Mouse (Mus musculus) cerebellum, adult 2 months (tissue): ENCODE data around the gene Gm28042. TPM values are rescaled to one million over a fixed set of nuclear protein-coding genes. Genes with fewer than 3 reads are reported as not detected.

Experiments used
- DNase-seq, 2 experiments: peaks; one replicate each; pipeline ENCODE4 v3.0.0; 2021
- H3K27ac ChIP-seq: fragments of 200-500 bp; 2 replicates; pipeline ENCODE4 v1.5.1; 2012; ENCODE audit warnings: low read length, control low read depth, inconsistent platforms; ENCODE audit not compliant: insufficient read depth
- H3K27me3 ChIP-seq: fragments of 200-500 bp; 2 replicates; pipeline ENCODE4 v1.6.1; 2012; ENCODE audit warnings: inconsistent platforms, mild to moderate bottlenecking, low read length, moderate library complexity; ENCODE audit not compliant: control insufficient read depth, insufficient read depth
- H3K4me1 ChIP-seq: fragments of 200-500 bp; 2 replicates; pipeline ENCODE4 v1.6.1; 2011; ENCODE audit warnings: low read length; ENCODE audit not compliant: control insufficient read depth, insufficient read depth
- H3K4me3 ChIP-seq: fragments of 200-500 bp; replicated peaks from 2 replicates; pipeline ENCODE3; 2011; ENCODE audit warnings: mild to moderate bottlenecking, low read depth, low read length, control low read depth; ENCODE audit not compliant: insufficient read depth
- CTCF ChIP-seq: fragments of 200-500 bp; IDR thresholded peaks from 2 replicates; pipeline ENCODE4 v1.5.1; 2011; ENCODE audit warnings: low read depth, mild to moderate bottlenecking, control low read depth, low read length, moderate library complexity, borderline replicate concordance; ENCODE audit not compliant: insufficient read depth
- POLR2A ChIP-seq: fragments of 200-500 bp; IDR thresholded peaks from 2 replicates; pipeline ENCODE4 v1.6.1; 2011; ENCODE audit warnings: low read length, control low read depth, borderline replicate concordance; ENCODE audit not compliant: insufficient read depth
- WGBS: fragments of 180-500 bp; shearing (Covaris S2); methylation state at CpG from one replicate; pipeline ENCODE4 v1.1.7; 2018; 5-methylcytosine and 5-hydroxymethylcytosine counted together
- polyA plus RNA-seq: library from polyadenylated mRNA; depleted of rRNA; stranded (reverse); fragments of >200 nt; gene quantifications from 2 replicates; pipeline ENCODE4 v1.2.3, GENCODE M21; 2012

Gene Gm28042
- polyA plus RNA-seq, 1 experiment, result 9.0 TPM

DNA sequence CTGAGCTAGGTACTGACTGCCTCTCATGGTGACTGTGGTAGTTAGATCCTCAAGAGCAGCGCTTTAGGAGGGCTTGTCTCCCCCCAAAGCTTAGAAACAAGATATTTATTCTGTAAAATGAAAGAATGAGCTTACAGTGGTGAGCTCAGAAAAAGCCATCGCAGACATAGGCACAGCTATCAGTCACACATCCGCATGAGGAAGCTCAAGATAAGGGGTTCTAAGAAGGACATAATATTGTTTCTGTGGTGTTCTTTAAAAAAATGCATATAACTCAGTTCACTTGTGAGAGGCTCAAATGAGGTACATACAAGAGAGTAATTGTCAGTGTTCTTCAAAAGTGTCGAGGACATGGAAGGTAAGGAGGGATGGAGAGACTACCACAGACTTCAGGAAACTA is 11.4 kb upstream of the Gm28042 start:
- DNase-seq, result no peak
- 95% methylated on average over 4 of the region's 4 CpGs for WGBS
- TF ChIP-seq CTCF (no peak), POLR2A (no peak)
- no peaks in the 10 kb centered on the region for H3K27me3 ChIP-seq
- H3K27ac ChIP-seq, result no peak overlapping the region
- peaks cover 11% of the 10 kb centered on the region for H3K4me1 ChIP-seq
- H3K4me3 ChIP-seq, result no peak overlapping the region

DNA sequence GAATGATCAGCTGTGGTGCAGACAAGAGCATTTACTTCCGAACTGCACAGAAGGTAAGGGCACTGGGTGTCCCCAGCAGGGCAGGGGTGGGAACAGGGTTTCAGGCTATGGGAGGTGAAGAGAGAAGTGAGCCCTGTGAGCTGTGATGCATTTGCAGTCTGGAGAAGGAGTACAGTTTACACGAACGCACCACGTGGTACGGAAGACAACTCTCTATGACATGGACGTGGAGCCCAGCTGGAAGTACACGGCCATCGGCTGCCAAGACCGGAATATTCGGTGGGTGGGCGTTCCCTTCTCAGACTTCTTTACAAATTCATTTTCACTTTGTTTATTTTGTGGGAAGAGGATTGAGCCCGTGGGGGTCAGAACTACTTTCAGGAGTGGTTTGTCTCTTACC is 9.7 kb upstream of the Gm28042 start:
- Histone ChIP-seq H3K4me3 (no peak overlapping the region), H3K4me1 (peaks cover 5% of the 10 kb centered on the region; the same call in 1 of the 2 replicates), H3K27ac (no peak overlapping the region), H3K27me3 (no peaks in the 10 kb centered on the region)
- 80% methylated on average over 12 of the region's 12 CpGs for WGBS
- TF ChIP-seq CTCF (no peak), POLR2A (no peak)
- no peak for DNase-seq

DNA sequence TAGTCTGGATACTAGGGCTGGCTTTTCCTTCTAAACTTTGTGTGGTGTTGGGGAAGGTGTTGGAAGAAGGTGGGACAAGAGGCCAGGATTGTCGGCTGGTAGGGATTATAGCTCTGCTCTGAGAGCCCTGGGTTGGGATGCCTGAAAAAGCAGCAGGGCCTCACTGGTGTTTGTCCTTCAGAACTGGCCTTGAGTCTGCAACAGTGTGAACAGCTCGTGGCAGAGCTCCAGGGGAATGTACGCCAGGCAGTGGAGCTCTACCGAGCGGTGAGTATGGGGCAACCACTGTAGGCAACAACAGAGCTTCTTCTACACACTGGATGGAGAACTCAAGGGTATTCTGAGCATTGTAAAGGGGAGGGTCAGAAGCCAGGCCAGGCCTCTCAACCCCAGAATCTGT is 3.0 kb upstream of the Gm28042 start:
- H3K4me3 ChIP-seq, result no peak overlapping the region
- H3K4me1 ChIP-seq, result peaks cover 8% of the 10 kb centered on the region; the same call in 1 of the 2 replicates
- H3K27ac ChIP-seq, result no peak overlapping the region
- TF ChIP-seq POLR2A (no peak), CTCF (no peak)
- H3K27me3 ChIP-seq, result no peaks in the 10 kb centered on the region
- no peak for DNase-seq
- WGBS, result 66% methylated on average over 5 of the region's 5 CpGs

DNA sequence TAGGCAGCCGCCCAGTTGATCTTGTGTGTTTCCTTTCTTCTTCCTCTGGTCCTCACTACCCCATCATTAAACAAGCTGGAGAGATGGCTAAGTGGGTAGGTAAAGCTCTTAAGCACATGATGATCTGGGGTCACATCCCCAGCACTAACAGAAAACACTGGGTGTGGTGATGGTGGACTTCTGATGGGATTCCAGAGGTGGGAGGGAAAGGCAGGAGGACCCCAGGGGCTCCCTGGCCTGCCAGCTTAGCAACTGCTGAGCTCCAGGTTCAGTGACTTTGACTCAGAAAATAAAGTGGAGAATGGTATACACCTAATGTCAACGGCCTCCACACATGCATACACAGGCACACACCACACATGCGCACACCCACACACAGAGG is 648 bp downstream of the Gm28042 start:
- TF ChIP-seq CTCF (no peak), POLR2A (no peak)
- 36% methylated on average over 3 of the region's 3 CpGs for WGBS

DNA sequence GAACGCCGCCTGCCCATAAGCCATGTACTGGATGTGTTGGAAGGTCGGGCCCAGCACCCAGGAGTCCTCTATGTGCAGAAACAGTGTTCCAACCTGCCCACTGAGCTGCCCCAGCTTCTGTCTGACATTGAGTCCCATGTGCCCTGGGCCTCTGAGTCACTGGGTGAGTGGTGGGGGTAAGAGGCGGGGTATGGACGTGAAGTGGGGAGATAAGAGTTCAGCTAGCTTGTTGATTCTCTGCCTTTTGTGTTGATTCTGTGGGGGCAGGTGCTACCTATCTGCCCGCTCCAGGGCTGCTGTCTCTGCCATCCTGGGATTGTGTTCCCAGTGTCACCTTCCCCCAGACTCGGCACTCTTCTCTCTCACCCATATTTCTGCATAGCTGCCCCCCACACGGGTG is 3.1 kb downstream of the Gm28042 start:
- TF ChIP-seq POLR2A, result no peak
- TF ChIP-seq CTCF, result no peak
- no peaks in the 10 kb centered on the region for H3K27me3 ChIP-seq
- H3K4me3 ChIP-seq, result no peak overlapping the region
- DNase-seq, result no peak
- WGBS, result 96% methylated on average over 8 of the region's 8 CpGs
- H3K4me1 ChIP-seq, result peaks cover 19% of the 10 kb centered on the region
- no peak overlapping the region for H3K27ac ChIP-seq

More for the DNA sequence above, 648 bp downstream of the Gm28042 start:
- H3K4me1 ChIP-seq, result peaks cover 8% of the 10 kb centered on the region; the same call in 1 of the 2 replicates
- DNase-seq, result no peak
- H3K27me3 ChIP-seq, result no peaks in the 10 kb centered on the region
- H3K27ac ChIP-seq, result 0 out of 2 replicates have a peak overlapping the region, but pooled peaks have one; percentile 18
- peak overlapping the region; percentile 75 for H3K4me3 ChIP-seq

DNA sequence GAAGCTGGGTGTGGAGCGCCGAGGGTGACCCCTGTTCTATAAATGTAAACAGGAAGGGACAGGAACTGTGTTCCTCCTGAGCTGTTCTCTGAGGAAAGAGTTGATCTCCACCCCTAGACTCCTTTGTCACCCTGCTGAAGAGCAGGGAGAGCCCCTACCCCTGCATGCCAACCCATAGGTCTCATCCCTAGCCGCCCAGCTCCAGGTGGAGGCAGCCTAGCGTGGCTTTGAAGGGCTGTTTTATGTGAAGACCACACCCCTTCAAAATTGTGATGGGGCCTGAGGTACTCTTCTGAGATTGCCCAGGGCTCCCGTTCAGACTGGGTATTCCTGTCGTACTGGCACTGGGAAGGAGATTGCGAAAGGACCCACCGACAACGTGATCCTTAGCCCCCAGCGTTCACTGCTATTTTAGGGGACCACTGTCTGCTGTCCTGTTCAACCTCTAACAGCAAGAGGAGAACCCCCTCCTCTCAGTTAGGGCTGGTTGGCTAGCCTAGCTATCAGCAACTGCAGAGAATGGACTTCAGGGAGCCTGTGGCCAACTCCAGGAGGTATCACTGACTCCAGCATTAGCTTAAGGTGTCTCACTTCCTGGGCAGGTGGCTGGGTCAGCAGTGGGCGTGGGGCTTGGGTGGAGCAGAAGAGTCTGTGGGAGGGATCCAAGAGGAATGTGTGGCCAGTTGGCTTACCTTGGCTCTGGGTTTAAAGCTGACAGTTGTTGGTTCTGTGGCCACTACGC is 5.6 kb downstream of the Gm28042 start, which contains the start of gene Pla2g4b:
Pla2g4b (plus strand) TSS at position 692 of the 742 bp plus-strand sequence.
- no peak within 1 kb of the TSS for H3K27ac ChIP-seq
- no peak within 1 kb of the TSS for H3K4me3 ChIP-seq
- peaks cover 15% of the 10 kb centered on the region for H3K4me1 ChIP-seq
- H3K27me3 ChIP-seq, result no peaks in the 10 kb centered on the region
- TF ChIP-seq POLR2A (no peak), CTCF (no peak)
- WGBS, result 85% methylated on average over 12 of the region's 12 CpGs
- no peak for DNase-seq

DNA sequence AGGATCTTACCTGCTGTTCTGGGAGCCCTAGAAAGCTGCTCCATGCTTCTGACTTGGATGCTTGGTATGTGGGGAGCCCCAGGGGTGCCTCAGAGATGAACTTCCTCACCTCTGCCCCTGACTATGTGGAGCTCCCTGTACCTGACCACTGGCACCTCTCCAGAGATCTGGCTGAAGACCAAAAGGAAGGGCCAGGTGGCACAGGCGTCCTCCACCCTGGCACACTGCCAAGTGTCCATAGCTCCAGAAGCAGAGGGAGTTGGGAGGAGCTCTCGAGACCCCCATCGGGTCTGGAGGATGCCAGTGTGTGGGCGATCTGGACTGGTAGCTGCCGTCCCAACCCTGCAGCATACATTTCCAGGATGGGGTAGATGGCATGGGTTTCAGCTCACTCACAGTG is 6.4 kb downstream of the Gm28042 start:
- peak; percentile 62 to 66 for DNase-seq
- Histone ChIP-seq H3K27ac (no peak overlapping the region), H3K4me1 (peaks cover 11% of the 10 kb centered on the region), H3K4me3 (no peak overlapping the region), H3K27me3 (no peaks in the 10 kb centered on the region)
- WGBS, result 16% methylated on average over 5 of the region's 5 CpGs
- no peak for TF ChIP-seq CTCF
- no peak for TF ChIP-seq POLR2A

DNA sequence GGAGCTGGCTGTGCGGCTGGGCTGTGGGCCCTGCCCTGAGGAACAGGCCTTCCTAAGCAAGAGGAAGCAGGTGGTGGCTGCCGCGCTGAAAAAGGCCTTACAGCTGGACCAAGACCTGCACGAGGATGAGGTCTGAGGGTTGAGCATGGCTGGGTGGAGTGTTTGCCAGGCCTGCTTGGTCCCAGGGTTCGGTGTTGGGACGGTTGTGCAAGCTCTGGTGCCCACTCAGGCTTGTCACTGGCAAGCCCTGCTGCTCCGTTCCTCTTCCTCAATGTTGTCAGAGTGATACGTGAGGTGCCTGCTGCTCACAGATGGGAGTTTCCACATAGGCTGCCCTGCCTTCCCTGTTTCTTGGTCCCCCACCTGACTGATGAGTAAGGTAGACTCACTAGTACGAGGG is 10.5 kb downstream of the Gm28042 start:
- TF ChIP-seq POLR2A (no peak), CTCF (no peak)
- DNase-seq, result no peak
- Histone ChIP-seq H3K27me3 (no peaks in the 10 kb centered on the region), H3K4me3 (no peak overlapping the region), H3K27ac (no peak overlapping the region), H3K4me1 (peaks cover 22% of the 10 kb centered on the region)
- WGBS, result 89% methylated on average over 9 of the region's 9 CpGs

DNA sequence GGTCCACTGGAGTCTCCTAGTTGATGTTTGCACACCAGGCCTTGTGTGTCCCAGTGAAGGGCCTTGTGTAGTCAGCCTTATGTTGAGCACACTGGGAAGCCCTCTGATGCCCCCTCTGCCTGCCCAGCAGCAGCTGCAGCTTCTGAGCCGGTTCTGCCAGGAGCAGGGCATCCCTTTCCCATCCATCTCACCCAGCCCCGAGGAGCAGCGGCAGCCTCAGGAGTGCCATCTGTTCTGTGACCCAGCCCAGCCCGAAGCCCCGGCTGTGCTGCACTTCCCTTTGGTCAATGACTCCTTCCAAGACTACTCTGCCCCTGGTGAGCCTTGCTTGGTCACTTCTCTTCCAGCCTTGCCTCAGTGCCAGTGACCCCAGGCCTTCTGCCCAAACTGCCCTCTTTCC is 13.7 kb downstream of the Gm28042 start:
- DNase-seq, result peak; percentile 32 to 33
- peaks cover 17% of the 10 kb centered on the region for H3K4me1 ChIP-seq
- H3K4me3 ChIP-seq, result no peak overlapping the region
- WGBS, result 13% methylated on average over 5 of the region's 5 CpGs
- no peak overlapping the region for H3K27ac ChIP-seq
- no peaks in the 10 kb centered on the region for H3K27me3 ChIP-seq
- no peak for TF ChIP-seq CTCF
- no peak for TF ChIP-seq POLR2A
